ENCODE assay signal across 19 mouse cellular contexts in genomic region chr2:131994971-131995370, GRCm38 (mm10). TPM values are rescaled to one million over a fixed set of nuclear protein-coding genes. Genes with fewer than 3 reads are reported as not detected.
"Had no signal": no experiment of that assay in that cellular context is flagged by ENCODE, and none has a peak within 500 bp of the region (broad histone marks: within the 10 kb centered on the region; RNA-seq: fewer than 3 reads in every experiment).

No protein-coding gene starts in this region.

- H3K4me3 ChIP-seq: lung, embryonic 15.5 days; megakaryocyte, embryonic 14.5 days; midbrain, embryonic 13.5 days; midbrain, embryonic 15.5 days; neural tube, embryonic 12.5 days; stomach, embryonic 15.5 days had no signal

- ATAC-seq: liver, postnatal 0 days; lung, postnatal 0 days; midbrain, embryonic 13.5 days; midbrain, embryonic 15.5 days had no signal

- H3K9ac ChIP-seq: liver, postnatal 0 days; lung, embryonic 15.5 days; midbrain, embryonic 13.5 days; midbrain, embryonic 15.5 days; neural tube, embryonic 12.5 days; stomach, embryonic 15.5 days had no signal

- DNase-seq: liver, postnatal 0 days; lung, adult 2 months; lung, postnatal 14 days; lung, postnatal 36 days; thymus, adult 2 months; thymus, postnatal 25 days; thymus, postnatal 4 days had no signal

- H3K27me3 ChIP-seq: lung, embryonic 15.5 days; midbrain, embryonic 13.5 days; midbrain, embryonic 15.5 days; neural tube, embryonic 12.5 days; stomach, embryonic 15.5 days had no signal

- H3K27ac ChIP-seq: lung, embryonic 15.5 days; macrophage; midbrain, embryonic 13.5 days; midbrain, embryonic 15.5 days; neural tube, embryonic 12.5 days; stomach, embryonic 15.5 days; stomach, postnatal 0 days had no signal

- H3K9me3 ChIP-seq: lung, embryonic 15.5 days; megakaryocyte, embryonic 14.5 days; midbrain, embryonic 13.5 days; midbrain, embryonic 15.5 days; neural tube, embryonic 12.5 days; stomach, embryonic 15.5 days had no signal

- H3K36me3 ChIP-seq: lung, embryonic 15.5 days; stomach, embryonic 15.5 days had no signal

- H3K4me1 ChIP-seq: neural tube, embryonic 12.5 days; stomach, embryonic 15.5 days had no signal

- H3K4me2 ChIP-seq: lung, embryonic 15.5 days; midbrain, embryonic 11.5 days; midbrain, embryonic 13.5 days; midbrain, embryonic 15.5 days; neural tube, embryonic 12.5 days; stomach, embryonic 15.5 days had no signal

RNA-seq across cellular contexts. Expression of gene Prnd, which starts 44.3 kb away (rescaled TPM):
- total RNA-seq: megakaryocyte progenitor cell, adult 5-6 weeks; monocyte, adult 5-6 weeks had no signal
- polyA plus RNA-seq: macrophage had no signal
